Mouse (Mus musculus): Measurements from ENCODE around the gene Hrh1.

Hrh1 gene

DNA sequence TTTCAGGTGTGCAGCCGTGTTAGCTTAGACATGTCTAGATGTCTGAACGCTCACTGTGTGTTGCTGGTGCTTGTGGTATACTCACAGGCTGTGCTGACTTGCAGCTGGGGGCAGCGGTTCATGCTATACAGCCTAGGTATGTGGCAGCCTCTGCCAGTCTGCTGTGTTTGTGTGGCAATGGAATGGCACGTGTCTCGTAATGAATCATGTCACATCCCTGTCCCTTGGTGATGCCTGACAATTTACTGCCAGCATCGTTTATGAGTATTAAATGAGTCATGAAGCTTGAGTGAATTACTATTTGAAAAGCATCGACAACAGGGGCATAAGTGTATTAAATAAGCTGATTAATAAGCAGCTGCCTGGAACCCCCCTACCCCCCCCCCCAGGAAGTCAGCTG lies 9.3 kb downstream of the Hrh1 start:
- no peak for DNase-seq (ENCODE audit: low spot score)

DNA sequence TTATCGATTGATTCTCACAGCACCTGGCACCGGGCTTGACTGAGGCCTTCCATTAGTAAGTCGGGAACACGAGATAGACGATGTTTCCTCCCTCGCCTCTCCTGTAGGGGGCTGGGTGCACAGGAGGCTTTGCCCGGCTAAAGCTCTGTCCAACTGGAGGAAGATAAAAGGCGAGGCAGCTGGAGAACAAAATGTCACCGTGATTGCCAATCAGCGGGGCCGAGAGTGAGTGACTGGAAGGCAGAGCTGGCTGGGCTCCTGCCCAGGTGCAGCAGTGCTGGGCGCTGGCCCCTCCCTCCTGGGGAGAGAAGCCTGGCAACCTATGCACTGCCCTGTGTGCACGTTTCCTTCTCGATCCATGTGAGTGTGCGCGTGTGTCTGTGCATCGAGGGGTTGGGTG lies 10.5 kb downstream of the Hrh1 start:
- peak; percentile 27 for DNase-seq (ENCODE audit: low spot score)

DNA sequence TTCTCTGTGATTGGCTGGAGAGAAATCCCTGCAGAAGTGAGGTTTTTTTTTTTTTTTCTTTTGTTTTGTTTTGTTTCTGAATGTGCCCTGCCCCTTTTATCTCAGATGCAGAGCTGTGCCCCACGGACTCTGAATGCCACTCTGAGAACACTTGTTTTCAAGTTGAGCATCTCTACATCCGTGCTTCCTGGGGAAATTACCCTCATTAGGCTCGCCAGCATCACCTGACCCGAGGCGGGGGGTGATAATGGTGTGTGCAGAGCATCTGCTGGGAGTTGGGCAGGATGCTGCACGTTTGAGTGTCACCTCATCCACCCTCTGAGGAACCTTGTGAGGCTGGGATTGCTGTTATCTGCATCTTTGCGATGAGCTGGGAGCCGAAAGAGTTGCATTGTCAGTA lies 14.2 kb downstream of the Hrh1 start:
- DNase-seq (ENCODE audit: low spot score), result no peak

DNA sequence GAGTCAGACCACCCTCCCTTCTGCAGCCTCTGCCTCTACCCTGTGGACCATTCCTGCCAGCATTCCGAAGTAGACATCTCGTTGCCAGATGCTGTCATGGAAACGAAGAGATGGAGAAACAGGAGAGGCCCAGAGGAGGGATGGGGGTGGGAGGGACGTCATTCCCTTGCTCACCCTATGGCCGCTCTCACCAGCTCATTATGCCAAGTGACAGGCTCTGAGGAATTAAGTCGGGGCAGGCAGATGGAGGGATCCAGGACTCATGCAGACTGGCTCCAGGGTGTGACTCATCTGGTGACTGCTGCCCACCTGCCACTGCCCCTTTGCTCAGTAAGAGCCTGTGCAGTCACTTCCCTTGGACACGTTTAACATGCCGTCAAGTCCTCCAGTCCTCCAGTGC lies 16.8 kb downstream of the Hrh1 start:
- no peak for DNase-seq (ENCODE audit: low spot score)

DNA sequence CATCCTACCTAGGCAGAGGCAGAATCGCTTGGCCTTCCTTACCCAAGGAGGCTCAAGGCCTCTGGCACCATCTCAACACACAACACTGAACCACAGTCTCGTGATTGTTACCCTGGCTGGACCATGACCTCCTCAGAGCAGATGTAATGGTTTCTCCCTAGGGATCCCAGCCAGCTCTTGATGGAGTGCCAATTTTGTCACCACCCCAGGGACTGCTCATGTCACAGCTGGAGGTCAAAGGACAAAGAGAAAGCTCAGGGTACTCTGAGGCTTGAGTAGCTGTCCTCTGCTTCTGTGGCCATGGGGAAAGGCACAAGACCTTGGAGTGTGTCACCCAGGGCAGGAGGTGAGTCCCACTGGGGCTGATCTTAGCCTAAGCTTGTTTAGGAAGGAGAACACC lies 20.3 kb downstream of the Hrh1 start:
- DNase-seq (ENCODE audit: low spot score), result no peak

DNA sequence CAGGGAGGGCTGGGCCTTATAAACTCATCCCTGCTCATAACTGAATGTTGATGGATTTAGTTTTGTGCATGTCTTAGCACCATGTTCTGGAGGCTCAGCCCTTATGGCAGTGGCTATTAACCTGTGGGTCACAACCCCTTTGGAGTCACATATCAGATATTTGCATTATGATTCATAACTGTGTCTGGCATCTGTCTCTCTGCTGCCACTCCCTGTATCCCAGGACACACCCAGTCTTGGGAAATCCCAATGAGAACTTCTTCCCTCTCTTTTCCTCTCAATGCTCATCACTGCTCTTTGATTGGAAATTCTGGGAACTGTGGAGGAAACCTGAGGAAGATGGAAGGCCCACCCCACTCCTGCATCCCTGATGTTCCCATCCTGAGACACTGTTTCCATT lies 23.3 kb downstream of the Hrh1 start:
- no peak for DNase-seq (ENCODE audit: low spot score)

DNA sequence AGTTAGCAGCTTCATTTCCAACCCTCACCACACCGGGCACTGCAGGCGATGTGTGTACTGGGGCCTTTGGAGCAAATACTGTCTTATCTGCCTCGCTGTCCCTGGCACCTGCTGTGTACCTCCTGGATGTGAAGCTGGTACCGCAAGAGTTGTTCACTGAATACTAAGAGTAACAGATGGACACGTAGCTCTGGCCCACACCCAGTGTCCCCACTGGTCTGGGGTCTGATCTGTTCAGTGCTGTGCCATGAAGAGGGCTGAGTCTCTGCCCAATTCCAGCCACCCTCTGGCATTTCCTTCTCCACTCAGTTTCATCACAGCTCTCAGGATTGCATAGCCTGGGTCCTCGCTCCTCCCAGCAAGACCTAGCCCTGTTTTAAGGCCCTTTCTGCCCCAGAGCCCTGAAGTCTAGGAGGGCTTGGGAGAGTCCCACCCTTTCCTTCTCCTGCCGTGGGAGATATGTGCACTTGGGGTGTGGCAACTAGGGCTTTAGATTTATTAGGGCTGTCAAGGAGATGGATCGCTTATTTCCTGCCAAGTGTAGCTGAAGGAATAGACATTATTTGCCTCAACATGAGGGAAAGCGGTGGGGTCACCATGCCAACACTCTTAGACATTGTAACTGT lies 25.4 kb downstream of the Hrh1 start:
- DNase-seq (ENCODE audit: low spot score), result no peak

DNA sequence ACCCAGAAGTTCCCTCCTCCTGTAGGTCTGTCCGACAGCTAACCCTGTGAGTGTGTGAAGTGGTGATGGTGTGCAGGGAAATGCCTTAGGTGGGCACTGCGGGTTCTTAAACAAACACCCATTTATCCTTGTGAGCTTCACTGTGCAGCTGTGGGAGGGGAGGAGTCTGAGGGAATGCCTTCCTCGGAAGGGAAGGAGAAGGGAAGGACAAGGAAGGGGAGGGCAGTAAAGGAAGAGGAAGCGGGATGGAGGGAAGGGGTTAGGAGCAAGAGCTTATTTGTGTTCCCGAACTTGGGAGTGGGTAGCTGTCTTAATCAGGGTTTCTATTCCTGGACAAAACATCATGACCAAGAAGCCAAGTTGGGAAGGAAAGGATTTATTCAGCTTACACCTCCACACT lies 27.6 kb downstream of the Hrh1 start:
- no peak for DNase-seq (ENCODE audit: low spot score)

DNA sequence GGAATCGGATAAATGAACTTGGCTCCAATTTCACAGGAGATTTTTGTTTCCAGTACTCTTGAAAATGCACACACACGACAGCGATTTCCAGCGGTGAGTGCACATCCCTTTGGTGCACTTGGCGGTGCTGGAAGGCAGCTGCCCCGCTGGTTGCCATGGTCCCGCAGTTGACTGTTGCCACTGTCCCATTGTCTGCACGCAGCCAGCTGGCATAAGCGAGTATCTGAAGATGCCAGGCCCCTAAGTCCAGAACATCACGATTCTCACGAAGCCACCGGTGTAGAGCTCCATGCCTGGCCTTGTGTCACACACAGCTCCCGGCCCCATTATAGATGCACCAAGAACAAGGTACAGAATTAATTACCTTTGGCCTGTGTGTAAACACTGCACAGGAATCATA lies 29.9 kb downstream of the Hrh1 start:
- DNase-seq (ENCODE audit: low spot score), result no peak

DNA sequence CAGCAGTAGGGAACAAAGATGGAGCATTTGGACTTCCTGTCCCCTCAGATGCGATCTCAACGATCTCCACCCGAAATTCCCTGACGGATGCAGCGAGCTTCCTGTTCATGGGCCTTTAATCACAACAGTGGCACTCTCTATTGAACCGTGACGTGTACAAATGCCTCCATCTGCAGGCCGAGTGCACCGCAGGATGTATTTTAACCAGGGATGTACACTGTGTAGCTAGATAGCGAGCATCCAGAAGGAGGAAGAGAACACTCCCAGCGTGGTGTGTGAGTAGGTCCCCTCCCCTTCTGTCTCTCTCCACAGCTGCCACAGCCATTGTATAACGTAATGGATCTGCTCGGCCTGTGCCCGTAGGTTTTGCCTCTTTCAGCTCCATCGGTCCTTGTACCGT lies 31.1 kb downstream of the Hrh1 start:
- no peak for DNase-seq (ENCODE audit: low spot score)

DNA sequence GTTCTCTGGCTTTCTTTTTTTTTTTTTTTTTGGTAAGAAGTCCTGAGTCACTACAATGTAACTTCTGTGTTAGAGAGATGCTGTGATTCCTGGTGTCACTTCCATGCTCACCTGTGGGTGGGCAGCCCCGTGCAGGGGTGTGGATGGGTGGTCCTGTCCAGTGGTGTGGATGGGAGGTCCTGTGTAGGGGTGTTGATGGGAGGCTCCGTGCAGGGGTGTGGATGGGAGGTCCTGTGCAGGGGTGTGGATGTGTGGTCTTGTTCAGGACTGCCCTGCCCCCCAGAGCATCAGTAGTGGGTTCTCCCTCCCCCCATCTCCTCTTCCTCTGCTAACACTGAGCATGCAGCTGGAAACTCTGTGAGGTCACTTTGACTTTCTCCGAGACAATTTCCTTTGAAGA lies 34.9 kb downstream of the Hrh1 start:
- no peak for DNase-seq (ENCODE audit: low spot score)

DNA sequence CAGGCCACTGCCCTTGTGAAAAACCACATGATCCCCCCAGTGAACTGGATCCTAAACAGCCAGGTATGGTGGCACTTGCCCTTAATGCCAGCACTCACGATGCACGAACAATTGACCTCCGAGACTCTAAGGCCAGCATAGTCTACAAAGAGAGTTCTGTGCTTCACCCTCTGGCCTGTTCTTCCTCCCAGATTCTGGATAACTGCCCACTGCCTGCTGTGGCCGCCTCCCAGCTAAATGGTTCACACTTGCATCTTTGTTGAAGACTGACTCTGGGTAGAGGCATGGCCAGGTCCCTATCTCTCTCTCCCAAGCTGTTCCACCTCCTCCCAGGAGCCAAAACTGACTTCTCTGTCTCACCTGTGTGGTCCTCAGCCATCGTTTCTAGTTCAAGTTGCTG lies 36.8 kb downstream of the Hrh1 start:
- no peak for DNase-seq (ENCODE audit: low spot score)

DNA sequence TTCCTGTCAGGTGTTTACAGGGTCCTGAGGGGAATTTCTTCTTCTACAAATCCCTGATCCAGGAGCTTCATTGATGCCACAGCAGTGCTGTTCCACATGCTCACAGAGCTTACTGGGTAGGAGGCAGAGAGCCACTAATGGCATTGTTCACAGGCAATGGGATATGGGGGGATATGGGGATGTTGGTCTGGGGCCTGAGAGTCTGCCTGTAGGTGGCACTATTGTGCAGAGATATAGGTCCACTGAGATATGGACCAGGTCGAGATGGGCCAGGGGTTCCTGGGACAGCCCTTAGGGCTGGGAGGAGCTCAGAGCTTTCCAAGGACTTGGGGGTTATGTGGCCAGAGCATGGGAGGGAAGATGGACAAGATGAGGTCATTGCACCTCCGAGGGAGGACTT lies 42.6 kb downstream of the Hrh1 start:
- peak; percentile 17 for DNase-seq (ENCODE audit: low spot score)

DNA sequence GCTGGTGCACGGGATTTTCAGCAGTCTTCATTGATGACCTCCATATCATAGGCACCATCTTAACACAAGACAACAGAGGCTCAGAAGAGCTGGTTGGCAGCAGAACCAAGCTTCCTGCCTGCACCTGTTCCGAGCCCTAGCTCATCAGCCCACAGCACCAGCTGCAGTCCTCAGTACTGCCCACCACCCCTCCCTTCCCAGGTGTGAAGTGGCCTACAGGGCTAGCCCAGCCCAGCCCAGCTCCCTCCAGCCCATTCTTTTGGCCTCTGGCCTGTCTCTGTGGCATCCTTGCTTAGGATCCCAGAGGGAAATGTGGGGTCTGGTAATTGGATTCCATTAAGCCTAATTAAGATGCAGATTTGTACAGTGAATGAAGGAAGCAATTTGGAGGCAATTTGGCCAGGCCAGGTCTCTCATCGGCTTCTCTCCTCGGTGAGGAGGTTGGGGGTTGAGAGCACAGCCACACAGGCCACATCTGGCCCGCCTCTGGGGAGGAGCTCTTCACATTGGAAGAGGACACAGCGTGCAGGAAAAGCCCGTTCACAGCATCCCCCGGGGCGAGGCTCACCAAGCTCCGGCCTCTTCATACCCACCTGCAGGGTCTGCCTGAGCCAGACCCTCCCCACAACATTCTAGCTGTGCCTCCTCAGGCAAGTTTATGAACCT lies 43.2 kb downstream of the Hrh1 start:
- DNase-seq (ENCODE audit: low spot score), result no peak

DNA sequence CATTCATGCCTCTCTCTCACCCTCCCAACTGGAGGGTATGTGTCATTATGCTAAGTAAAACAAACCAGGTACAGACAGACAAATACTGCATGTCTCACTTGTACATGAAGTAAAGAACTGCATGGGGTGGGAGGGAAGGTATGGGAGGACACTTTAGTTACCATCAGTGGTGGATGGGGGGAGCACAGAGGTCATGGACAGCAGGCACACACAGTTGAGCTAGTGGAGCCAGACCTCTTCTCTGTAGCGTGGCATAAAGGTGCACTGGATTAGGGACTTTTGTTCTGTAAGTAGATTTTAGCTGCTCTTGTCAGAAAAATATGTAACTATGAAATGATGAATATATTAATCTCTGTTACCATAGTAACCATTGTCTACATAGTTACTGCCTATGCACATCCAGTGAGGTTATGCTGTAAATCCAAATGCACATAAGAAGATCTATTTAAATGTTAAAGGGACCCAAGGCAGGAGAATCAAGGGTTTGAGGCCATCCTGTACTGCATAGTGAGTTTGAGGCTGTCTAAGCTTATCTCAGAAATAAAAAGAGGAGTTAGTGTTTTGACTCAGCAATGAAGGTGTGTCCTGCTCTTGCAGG lies 46.6 kb downstream of the Hrh1 start:
- DNase-seq (ENCODE audit: low spot score), result no peak

DNA sequence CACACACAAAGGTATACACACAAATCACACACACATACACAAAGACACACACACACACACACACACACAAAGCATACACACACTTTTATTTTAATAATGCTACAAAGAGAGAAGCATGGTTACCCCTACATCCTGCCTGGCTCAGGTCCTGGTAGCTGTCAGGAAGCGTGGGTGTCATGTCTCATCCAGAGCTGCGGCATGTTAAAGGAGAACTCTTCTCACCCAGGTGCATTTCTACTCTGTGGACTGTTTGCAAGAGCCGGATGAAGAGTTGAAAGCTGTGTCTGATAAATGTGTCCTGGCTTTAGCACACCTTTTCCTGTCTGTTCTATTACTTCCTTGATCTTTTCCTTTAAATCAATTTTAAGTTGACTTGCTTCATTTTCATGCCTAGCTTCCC lies 47.2 kb downstream of the Hrh1 start:
- no peak for DNase-seq (ENCODE audit: low spot score)

DNA sequence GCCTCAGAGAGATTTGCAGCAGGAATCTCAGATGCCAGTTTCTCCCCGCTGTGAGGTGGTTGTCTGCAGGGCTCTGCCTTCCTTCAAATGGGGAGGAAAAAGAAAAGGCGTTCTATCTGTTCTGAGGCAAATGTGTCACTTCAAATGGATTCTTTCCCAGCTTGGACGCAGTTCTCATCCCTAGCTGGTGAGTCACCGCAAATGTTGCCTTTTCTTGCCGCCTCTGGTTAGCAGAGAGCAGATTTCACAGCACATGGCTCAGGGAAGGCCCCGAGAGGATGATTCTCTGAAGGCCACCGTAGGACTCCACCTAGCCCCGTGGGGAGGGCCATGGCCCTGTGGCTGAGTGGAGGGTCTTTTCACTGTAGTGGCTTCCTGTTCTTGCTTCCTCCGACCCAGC lies 51.2 kb downstream of the Hrh1 start:
- no peak for DNase-seq (ENCODE audit: low spot score)

DNA sequence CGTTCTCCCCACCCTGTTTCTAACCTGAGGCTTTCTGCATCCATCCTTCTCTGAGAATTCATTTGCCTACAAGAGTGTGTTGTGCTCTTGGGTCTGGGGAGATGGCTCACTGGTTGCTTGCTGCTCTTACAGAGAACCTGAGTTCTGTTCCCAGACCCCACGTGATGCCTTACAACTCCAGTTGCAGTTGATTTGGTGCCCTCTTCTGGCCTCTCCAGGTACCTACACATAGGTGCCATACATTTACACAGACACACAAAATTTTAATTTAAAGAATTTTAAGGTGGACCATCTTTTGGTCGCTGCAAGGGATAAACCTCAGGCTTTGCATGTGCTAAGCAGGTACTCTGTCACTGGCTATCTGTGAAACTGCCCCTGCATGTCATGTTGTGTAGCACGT lies 57.5 kb downstream of the Hrh1 start:
- no peak for DNase-seq (ENCODE audit: low spot score)

DNA sequence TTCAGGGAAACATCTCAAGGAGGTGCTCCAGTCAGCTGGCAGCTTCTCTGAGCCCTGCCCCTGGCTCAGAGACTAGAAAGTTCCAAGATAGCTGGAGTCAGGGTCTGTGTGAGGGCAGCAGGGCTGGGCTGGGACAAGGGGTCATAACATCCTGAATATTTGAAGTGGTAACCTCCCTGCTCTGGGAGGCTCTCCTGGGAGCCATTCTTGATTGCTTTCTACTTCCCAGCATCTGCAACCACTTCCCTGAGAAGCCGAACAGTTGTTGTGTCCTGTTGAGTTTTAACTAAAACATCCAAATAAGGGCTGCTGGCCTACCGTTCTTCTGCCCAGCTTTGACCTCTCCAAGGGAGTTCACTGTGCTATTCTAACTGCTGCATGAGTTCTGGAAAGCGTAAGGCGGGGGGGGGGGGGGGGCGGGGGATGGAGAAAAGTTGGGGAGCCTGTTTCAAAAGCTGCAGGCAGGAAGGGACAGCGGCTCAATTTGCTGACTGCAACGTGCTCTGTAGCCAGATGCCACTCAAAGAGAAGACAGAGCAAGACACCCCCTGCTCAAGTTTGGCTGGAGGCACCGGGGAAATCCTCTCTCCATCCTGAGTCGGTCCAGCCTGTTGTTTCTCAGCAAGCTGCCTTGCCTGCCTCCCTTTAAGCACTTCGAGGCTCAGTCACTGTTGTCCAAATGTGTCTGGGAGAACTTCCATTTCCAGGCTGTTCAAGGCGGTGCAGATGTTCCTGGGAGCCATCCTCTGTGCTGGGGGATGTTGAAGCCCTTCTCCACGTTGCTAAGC lies 58.7 kb downstream of the Hrh1 start:
- DNase-seq (ENCODE audit: low spot score), result peak; percentile 51

DNA sequence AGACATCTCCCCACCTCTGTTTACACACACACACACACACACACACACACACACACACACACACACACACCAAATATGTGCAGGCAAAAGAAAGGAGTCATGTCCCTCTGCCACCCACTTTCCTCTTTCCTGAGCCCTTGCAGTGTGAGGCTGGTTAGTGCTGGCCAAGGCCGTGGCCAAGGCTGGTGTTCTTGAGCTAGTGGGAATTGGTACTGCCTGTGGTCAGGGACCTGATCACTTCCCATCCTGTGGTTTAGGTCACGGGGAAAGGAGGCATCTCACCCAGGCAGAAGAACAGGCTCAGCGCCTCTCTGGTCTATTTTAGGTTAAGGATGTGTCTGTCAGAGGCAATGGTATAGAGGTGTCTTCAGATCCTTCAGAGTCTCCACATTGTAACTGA lies 59.6 kb downstream of the Hrh1 start:
- no peak for DNase-seq (ENCODE audit: low spot score)

DNA sequence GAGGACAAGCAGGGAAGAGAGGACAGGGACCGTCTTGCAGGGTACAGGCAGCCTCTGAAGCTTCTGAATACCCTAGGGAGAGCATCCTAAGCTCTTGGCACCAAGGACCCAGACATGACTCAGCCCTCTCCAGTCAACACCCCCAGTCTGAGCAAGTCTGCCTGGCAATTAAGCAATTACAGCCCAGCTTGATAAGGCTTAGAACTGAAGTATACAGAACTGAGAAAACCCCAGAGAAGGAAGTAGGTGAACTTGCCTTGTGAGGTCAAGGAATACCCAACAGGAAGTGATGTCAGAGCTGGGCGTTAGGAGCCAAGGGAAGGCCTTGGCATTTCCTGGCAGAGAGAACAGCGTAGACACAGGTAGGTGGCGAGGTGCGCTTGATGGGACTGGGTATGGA lies 60.5 kb downstream of the Hrh1 start:
- DNase-seq (ENCODE audit: low spot score), result no peak

DNA sequence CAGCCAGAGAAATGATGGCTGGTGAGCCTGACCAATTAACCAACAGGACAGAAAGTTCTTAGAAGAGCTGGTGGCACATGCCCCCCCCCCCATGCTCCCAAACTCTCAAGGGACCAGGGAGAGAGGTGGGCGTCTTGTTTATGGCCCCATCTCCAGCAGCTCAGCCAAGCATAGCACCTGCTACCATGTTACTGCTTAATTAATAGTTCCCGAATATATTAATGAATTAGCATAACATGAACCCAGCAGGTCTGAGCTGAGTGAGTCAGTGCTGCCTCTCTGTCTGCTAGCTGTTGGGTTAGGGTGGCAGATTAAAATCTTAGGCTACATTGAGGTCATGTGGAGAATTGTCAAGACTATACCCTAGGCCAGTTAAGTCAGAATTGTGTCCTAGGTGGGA lies 62.2 kb downstream of the Hrh1 start:
- DNase-seq (ENCODE audit: low spot score), result no peak

DNA sequence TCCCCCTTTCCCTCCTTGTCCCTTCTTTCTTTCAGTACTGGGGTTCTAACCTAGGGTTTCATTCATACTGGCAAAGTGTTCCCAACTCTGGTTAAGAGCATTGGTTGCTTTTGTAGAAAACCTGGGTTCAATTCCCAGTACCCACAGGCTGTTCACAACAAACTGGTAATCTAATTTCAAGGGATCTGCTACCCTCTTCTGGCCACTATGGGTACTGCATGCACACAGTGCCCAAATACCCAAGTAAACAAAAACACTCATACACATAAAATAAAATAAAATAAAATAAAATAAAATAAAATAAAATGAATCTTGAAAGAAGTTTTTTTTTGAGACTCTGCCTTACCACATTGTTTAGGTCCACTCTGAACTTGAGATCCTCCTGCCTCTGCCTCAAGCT lies 63.8 kb downstream of the Hrh1 start:
- DNase-seq (ENCODE audit: low spot score), result peak; percentile 39
